Mouse (Mus musculus) left cerebral cortex, postnatal 25 days (tissue): ENCODE results near the gene Zcchc8. TPM values are rescaled to one million over a fixed set of nuclear protein-coding genes. Genes with fewer than 3 reads are reported as not detected.
"Not testable (repeated sequence)": the region's sequence is repeated elsewhere in the genome, so short reads cannot be mapped to it uniquely, and the experiment has no call there.

Source experiments
- DNase-seq, 2 experiments: peaks; one replicate each; pipeline ENCODE4 v3.0.0; 2022; ENCODE audit warnings: low spot score in 2 of 2, mixed read lengths in 1 of 2
- intact Hi-C: fragments of 180-260 bp; cut with DNase I; formaldehyde crosslinking; loops from one replicate; pipeline ENCODE4 v1.15.1; 2025
- total RNA-seq, 2 experiments: library from RNA; stranded (reverse); gene quantifications; 2 replicates each; pipeline ENCODE4 v1.2.3; 2021

The Zcchc8 gene
- 10 to 100 TPM; 37.4 to 50.3 TPM for total RNA-seq

DNA sequence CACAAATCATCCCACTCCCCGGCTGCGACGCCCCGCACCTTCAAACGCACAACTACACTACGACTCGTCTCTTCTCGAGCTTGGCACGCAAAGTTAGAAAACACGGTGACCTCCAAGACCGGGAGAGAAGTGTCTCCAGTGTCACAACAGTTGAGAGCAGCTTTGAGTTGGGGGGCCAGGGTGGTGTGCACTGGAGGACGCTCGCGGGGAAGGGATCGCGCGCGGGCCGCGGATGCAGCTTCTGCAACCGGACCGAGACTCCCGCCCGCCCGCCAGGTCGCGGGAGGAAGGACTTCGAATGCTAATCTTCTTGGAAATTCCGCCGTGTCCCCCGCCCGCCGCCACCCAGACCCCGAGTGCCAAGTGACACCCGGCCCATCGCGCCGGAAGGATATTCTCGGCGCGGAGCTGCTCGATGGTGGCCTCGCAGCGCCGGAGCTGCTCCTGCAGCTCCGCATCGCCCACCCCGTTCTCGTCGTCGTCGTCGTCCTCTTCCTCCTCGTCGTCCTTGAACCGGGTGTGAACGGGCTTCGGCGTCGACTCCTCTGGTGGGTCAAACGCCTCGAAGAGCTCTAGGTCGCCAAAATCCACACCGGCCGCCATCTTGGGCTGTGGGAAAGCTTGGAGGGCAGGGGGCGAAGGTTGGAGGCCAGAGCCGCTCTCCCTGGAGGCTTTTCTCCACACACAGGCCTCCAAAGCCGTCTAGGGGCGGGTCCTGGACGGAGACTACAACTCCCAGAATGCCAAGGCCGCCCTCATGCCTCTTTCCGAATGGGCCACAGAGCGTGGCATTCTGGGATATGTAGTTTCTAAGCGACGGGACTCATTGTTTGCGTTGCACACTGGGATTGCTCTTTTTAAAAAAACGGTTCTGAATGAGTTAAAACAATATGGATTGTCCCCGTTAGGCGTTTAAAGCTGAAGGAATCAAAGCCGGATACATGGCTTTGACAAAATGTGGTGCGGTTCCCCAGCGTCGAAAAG, at the start of gene Zcchc8:
Zcchc8 (minus strand) TSS at position 773 of the 984 bp plus-strand sequence.
- intact Hi-C loops: no loop called here
- DNase-seq: peak; percentile 98 to 99

- DNase-seq, intact Hi-C loops: not testable (repeated sequence)
These were observed 45.6 kb upstream of the Zcchc8 start for GRCm38 (mm10) chr5:123766455-123766854.

DNA sequence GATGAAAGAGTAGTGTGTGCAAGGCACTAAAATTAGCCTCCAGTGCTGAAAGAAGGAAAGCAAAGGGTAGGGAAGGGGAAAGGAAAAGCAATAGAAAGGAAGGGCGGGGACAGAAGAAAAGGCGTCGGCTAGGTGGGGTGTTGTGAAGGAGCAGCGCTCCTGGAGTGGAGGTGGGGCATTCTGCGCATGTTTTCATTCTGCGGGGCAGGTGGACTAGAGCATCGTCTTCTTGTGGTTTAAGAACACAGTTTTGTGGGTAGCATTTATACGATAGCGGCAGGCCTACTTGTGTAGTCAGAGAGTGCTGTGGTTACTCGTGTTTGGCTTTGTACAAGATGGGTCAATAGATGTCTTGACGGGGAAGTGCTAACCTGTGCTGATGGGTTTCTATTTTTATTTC, 44.6 kb upstream of the Zcchc8 start:
- intact Hi-C loops: no loop called here
- no peak for DNase-seq

DNA sequence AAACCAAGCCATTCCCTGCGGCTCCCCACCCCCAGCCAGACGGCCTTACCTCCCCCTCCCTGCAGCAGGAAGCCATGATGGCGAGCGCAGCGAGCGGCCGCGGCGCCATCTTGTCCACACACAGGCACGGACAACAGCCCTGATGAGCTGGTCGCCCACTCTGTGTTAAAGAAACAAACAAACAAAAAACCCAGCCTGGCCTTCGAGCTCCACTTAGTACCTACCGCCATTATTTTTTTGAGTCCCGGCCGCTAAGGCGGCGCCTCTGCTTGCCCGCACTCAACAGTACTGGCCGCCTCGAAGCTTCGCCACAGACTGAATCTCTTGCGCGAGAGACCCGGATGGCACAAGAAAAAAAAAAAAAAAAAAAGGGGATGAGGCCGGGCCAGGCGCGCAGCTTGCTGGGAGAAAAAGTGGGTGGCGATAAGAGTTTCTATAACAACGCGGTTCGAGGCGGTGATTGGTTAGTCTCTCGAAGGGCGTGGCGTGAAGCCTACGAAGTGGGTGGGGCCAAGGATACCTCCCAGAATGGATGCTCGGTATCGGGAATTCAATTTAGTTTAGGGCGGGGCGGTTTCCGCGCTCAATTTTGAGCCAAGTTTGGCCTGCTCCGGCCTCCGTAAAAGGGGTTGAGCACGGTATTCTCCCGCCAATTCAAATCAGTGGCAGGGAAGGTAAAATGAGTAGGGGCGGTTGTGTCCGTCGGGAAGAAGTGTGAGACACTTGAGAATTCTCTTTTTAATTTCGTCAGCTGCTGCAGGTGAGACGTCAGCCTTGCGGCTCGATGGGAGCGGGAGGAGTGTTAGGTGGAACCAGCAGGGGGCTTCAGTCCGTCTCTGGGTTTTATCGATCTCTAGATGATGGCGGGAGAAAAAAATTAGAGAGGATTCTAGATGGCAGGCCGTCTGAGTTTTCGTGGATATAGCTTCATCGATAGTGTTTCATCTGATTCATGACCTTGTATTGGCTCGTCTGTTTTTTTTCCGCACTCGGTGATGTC, 28.5 kb upstream of the Zcchc8 start, which contains the start of the genes Rsrc2 and Kntc1:
Rsrc2 (minus strand) TSS at position 350 of the 1,000 bp plus-strand sequence.
Kntc1 (plus strand) TSS at position 652 of the 1,000 bp plus-strand sequence.
- intact Hi-C loops: loop anchor here (1.0 to 5.0 kb wide), 2 partner anchors 68 to 157 kb away; no protein-coding TSS in a partner anchor
- peak; percentile 99 to 100 for DNase-seq

- DNase-seq: no peak
These were observed 27.6 kb upstream of the Zcchc8 start for GRCm38 (mm10) chr5:123748339-123749064.

DNA sequence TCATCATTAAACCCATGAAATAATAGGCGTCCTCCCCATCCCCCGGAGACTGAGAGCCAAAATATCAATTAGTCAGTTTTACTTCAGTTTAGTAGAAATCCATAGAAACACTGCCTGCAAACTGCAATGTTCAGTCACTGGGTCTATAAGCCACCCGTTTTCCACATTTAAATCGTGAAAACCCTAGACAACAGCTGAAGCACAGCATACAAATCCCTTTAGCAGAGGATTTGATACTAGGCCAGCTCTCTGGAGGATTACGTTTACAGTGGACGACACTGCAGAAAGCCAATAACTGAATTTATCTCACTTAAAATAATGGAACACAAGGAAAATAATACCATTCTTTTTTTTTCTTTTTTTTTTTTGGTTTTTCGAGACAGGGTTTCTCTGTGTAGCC, 26.7 kb upstream of the Zcchc8 start:
- intact Hi-C loops: loop anchor here (5.0 kb wide), 1 partner anchor 70 kb away; no protein-coding TSS in a partner anchor

More at GRCm38 (mm10) chr5:123748339-123749064, 27.6 kb upstream of the Zcchc8 start:
- intact Hi-C loops: loop anchor here (1.0 to 5.0 kb wide), 2 partner anchors 69 to 158 kb away; no protein-coding TSS in a partner anchor

DNA sequence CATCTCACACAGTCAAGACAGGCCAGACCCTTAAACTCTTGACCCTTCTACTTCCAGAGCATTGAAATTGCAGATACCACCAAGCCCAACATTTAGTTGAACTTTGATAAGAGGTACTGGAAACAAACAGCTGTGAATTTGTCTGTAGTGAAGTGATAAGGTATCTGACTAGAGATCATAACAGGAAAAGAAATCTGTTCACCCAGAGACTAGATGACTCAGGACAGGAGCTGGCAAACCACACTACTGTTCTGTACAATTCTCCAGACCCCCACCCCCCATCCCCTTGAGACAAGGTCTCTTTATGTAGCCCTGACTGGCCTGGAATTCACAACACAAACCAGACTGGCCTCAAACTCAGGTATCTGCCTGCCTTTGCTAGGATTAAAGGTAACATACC, 25.4 kb upstream of the Zcchc8 start:
- DNase-seq: no peak
- intact Hi-C loops: loop anchor here (5.0 kb wide), 1 partner anchor 71 kb away; no protein-coding TSS in a partner anchor

More for the DNA sequence above, 26.7 kb upstream of the Zcchc8 start:
- no peak for DNase-seq

- no peak for DNase-seq
- intact Hi-C loops: no loop called here
These were observed 23.5 kb upstream of the Zcchc8 start for GRCm38 (mm10) chr5:123744358-123744757.

DNA sequence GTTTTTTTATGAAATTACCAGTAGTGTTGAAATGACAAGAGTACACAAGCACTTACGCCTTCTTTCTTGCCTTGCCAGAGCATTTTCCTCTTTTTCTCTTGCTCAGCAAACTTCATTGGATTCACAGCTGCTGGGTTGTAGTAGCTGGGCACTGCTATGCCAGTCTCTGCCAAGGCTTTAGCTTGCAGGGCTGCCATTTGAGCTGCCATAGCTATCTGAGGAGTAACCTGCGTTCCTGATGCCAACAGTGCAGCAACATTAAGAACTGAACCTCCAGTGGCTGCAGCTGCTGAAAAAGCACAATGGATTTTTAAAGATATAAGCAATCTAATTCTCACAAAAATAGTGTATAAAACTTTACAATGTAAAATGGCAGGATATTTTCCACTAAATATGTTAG, 10.1 kb upstream of the Zcchc8 start:
- intact Hi-C loops: loop anchor here (10.0 kb wide), 1 partner anchor 664 kb away; no protein-coding TSS in a partner anchor
- DNase-seq: no peak

DNA sequence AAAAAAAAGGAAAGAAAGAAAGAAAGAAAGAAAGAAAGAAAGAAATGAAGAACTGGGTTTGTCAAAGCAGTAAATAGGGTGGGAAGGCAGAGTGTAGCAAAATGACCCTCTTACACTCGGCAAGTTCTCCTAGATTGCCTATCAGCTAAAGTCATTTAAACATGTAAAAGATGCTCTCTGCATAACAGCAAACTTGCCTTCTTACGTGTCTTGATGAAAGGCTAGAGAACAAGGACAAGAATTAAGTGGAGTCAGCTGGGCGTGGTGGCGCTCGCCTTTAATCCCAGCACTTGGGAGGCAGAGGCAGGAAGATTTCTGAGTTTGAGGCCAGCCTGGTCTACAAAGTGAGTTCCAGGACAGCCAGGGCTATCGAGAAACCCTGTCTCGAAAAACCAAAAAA, 2.9 kb upstream of the Zcchc8 start:
- intact Hi-C loops, DNase-seq: not testable (repeated sequence)

GRCm38 (mm10) chr5:123714622-123715021, 6.3 kb downstream of the Zcchc8 start:
- intact Hi-C loops: no loop called here
- DNase-seq: no peak

GRCm38 (mm10) chr5:123713782-123714181, 7.1 kb downstream of the Zcchc8 start:
- intact Hi-C loops: no loop called here
- no peak for DNase-seq

- intact Hi-C loops: no loop called here
- DNase-seq: no peak
These were observed 11.3 kb downstream of the Zcchc8 start for GRCm38 (mm10) chr5:123709571-123709970.

DNA sequence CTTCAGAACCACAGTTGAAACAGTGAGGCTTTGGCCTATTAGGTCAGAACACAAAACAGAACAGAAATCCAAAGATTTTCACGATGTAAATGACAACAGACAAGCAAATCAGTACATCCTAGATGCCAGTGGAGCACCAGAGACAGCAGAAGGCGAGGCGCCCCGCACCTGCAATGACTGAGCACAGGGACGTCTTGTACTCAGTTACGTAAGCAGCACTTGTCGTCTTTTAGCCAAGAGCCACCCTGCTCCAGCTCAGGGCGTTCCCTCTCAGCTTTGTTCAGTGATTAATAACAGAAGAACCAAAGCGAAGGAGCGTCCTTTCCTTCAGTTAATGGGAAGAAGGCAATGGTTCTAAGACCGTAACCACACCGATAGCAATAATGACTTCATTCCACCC, 12.3 kb downstream of the Zcchc8 start:
- peak in 1 of 2 experiments; percentile 17 for DNase-seq
- intact Hi-C loops: no loop called here

DNA sequence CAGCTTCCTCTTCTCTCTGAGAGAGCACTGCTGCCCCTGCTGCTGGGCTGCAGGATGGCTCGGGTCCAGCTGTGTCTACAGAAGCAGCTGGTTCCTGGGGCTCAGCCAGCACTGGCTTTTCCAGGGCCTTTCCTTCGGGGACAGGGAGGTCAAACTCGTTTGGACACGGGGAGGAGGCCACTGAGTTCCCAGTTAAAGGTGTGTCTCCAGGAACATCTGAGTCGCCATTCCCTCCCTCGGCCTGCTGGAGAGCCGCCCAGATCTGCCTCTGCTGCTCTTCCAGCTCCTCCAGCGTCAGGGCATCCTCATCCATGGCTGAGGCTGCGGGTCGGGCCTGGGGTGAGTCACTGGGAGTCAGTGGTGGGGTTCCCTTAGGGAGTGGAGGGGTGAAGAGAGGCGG, 20.3 kb downstream of the Zcchc8 start:
- intact Hi-C loops: loop anchor here (5.0 kb wide), 1 partner anchor 37 kb away; no protein-coding TSS in a partner anchor
- peak; percentile 31 to 34 for DNase-seq

GRCm38 (mm10) chr5:123699198-123699597, 21.7 kb downstream of the Zcchc8 start:
- peak; percentile 56 to 58 for DNase-seq
- intact Hi-C loops: loop anchor here (1.0 to 10.0 kb wide), 3 partner anchors 73 to 244 kb away; no protein-coding TSS in a partner anchor

DNA sequence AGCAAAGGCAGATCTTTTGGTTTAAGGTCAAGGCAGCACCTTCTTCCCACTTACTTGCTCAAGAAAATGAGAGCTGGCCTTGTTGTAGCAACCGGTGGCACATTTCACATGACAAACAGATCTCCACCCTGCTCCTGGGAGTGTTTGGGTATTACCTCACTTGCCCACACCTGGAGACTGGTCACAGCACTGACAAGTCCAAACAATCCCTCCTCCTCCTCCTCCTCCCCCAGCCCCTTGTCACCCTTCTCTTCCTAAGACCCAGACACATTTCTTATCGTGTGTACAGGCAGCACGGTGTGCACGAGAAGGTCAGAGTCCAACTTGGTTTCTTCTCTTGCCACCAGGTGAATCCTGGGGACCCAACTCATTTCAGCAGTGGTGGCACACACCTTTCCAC, 23.9 kb downstream of the Zcchc8 start:
- DNase-seq: no peak
- intact Hi-C loops: loop anchor here (5.0 to 10.0 kb wide), 2 partner anchors 115 to 242 kb away; no protein-coding TSS in a partner anchor

- intact Hi-C loops: loop anchor here (5.0 to 10.0 kb wide), 2 partner anchors 114 to 241 kb away; no protein-coding TSS in a partner anchor
- no peak for DNase-seq
These were observed 24.7 kb downstream of the Zcchc8 start for GRCm38 (mm10) chr5:123696244-123696643.
